Comparison of ENCODE assay signal across 9 mouse cellular contexts in genomic region chr8:69995422-69995775, GRCm38 (mm10). TPM values are rescaled to one million over a fixed set of nuclear protein-coding genes. Genes with fewer than 3 reads are reported as not detected.
DNase-seq lines count a peak whose midpoint lies in the region; ATAC-seq and TF ChIP-seq lines count a peak whose summit lies in the region.
"Had no signal": no experiment of that assay in that cellular context is flagged by ENCODE, and none has a peak within 500 bp of the region (broad histone marks: within the 10 kb centered on the region; RNA-seq: fewer than 3 reads in every experiment).

No protein-coding gene starts in this region.

- no peak for TF ChIP-seq POLR2A in bone marrow, adult 2 months (IDR thresholded peaks at IDR 0.05; ENCODE audit: borderline replicate concordance, control insufficient read depth, low read depth, low read length)

- no peak for TF ChIP-seq CTCF in bone marrow, adult 2 months (IDR thresholded peaks at IDR 0.05; ENCODE audit: control insufficient read depth, insufficient read depth, low read length)

- no peaks in the 10 kb centered on the region for H3K27me3 ChIP-seq in kidney, embryonic 15.5 days
- H3K27me3 ChIP-seq in hindbrain, embryonic 11.5 days (ENCODE audit: control insufficient read depth, insufficient read depth, low read length): no peaks in the 10 kb centered on the region
- H3K27me3 ChIP-seq in midbrain, embryonic 12.5 days: no peaks in the 10 kb centered on the region

- H3K36me3 ChIP-seq in kidney, embryonic 15.5 days: 0 out of 2 replicates have a peak, but pooled peaks cover 6% of the 10 kb centered on the region
- no peaks in the 10 kb centered on the region for H3K36me3 ChIP-seq in hindbrain, embryonic 11.5 days (ENCODE audit: control insufficient read depth, insufficient read depth, low read length)
- no peaks in the 10 kb centered on the region for H3K36me3 ChIP-seq in midbrain, embryonic 12.5 days

- ATAC-seq in kidney, embryonic 15.5 days (replicated peaks; ENCODE audit: low FRiP score): no peak
- ATAC-seq in hindbrain, embryonic 11.5 days (ENCODE audit: low FRiP score): no peak
- no peak for ATAC-seq in midbrain, embryonic 12.5 days (ENCODE audit: low FRiP score, low read depth)
- no peak for ATAC-seq in megakaryocyte progenitor cell, adult 5-6 weeks (replicated peaks; ENCODE audit: poor library complexity)

- no peak for DNase-seq in kidney, postnatal 25 days
- DNase-seq in hindbrain, embryonic 11.5 days (ENCODE audit: low spot score): no peak
- no peak for DNase-seq in MN1 (ENCODE audit: low spot score)
- DNase-seq in urinary bladder, postnatal 14 days (ENCODE audit: low spot score): no peak
- DNase-seq: kidney, postnatal 10 days had no signal

- peak overlapping the region; percentile 90 for H3K9ac ChIP-seq in kidney, embryonic 15.5 days
- H3K9ac ChIP-seq in hindbrain, embryonic 11.5 days (ENCODE audit: low read depth, low read length): peak overlapping the region; percentile 79
- H3K9ac ChIP-seq in midbrain, embryonic 12.5 days (replicated peaks): peak overlapping the region; percentile 79

- no peaks in the 10 kb centered on the region for H3K9me3 ChIP-seq in kidney, embryonic 15.5 days (replicated peaks)
- H3K9me3 ChIP-seq in hindbrain, embryonic 11.5 days (ENCODE audit: control insufficient read depth, low read length): no peaks in the 10 kb centered on the region
- H3K9me3 ChIP-seq in midbrain, embryonic 12.5 days: no peaks in the 10 kb centered on the region

- peak overlapping the region; percentile 98 for H3K4me3 ChIP-seq in kidney, embryonic 15.5 days (replicated peaks)
- H3K4me3 ChIP-seq in bone marrow, adult 2 months (replicated peaks; ENCODE audit: control insufficient read depth, low read depth, low read length): peak overlapping the region; percentile 86
- H3K4me3 ChIP-seq in hindbrain, embryonic 11.5 days (ENCODE audit: low read depth, low read length): peak overlapping the region; percentile 93
- H3K4me3 ChIP-seq in midbrain, embryonic 12.5 days: peak overlapping the region; percentile 74

- under 1% methylated on average over 7 of the region's 7 CpGs for WGBS in kidney, embryonic 15.5 days
- under 1% methylated on average over 7 of the region's 7 CpGs for WGBS in bone marrow, adult 2 months
- WGBS in hindbrain, embryonic 11.5 days: 0% methylated on average over 7 of the region's 7 CpGs
- 0% methylated on average over 7 of the region's 7 CpGs for WGBS in midbrain, embryonic 12.5 days

- H3K4me1 ChIP-seq in kidney, embryonic 15.5 days: peaks cover 31% of the 10 kb centered on the region
- no peaks in the 10 kb centered on the region; the same call in 1 of the 2 replicates for H3K4me1 ChIP-seq in bone marrow, adult 2 months (ENCODE audit: control insufficient read depth, insufficient read depth, low read length)
- H3K4me1 ChIP-seq in hindbrain, embryonic 11.5 days (replicated peaks; ENCODE audit: control insufficient read depth, insufficient read depth, low read length): no peaks in the 10 kb centered on the region
- peaks cover 19% of the 10 kb centered on the region for H3K4me1 ChIP-seq in midbrain, embryonic 12.5 days

- peak overlapping the region; percentile 86 for H3K4me2 ChIP-seq in kidney, embryonic 15.5 days
- peak overlapping the region; percentile 78 for H3K4me2 ChIP-seq in hindbrain, embryonic 11.5 days (replicated peaks; ENCODE audit: low read depth, low read length)
- H3K4me2 ChIP-seq in midbrain, embryonic 12.5 days (replicated peaks): peak overlapping the region; percentile 87

- H3K27ac ChIP-seq in kidney, embryonic 15.5 days: peak overlapping the region; percentile 95
- peak overlapping the region; percentile 98 for H3K27ac ChIP-seq in bone marrow, adult 2 months (ENCODE audit: control insufficient read depth, insufficient read depth, low read depth, low read length, poor library complexity)
- H3K27ac ChIP-seq in hindbrain, embryonic 11.5 days (ENCODE audit: low read depth, low read length): peak overlapping the region; percentile 85
- peak overlapping the region; percentile 91 for H3K27ac ChIP-seq in midbrain, embryonic 12.5 days (replicated peaks)

RNA-seq across cellular contexts. Expression of gene Gatad2a, which starts 0.8 kb away (rescaled TPM):
- 40.0 and 42.2 TPM in 2 replicates for polyA plus RNA-seq in kidney, embryonic 15.5 days (2015; fragmentation: Nextera tagmentation; extraction: Ambion mirVana)
- 22.0 and 34.5 TPM in 2 replicates for polyA plus RNA-seq in bone marrow, adult 2 months (2011; ENCODE audit: insufficient read depth, insufficient read length, low replicate concordance, missing spikeins)
- 48.8 and 62.0 TPM in 2 replicates for polyA plus RNA-seq in hindbrain, embryonic 11.5 days (2014; fragmentation: Nextera tagmentation; extraction: Ambion mirVana)
- 44.3 TPM in 2 replicates for polyA plus RNA-seq in midbrain, embryonic 12.5 days (2016; fragmentation: Nextera tagmentation; extraction: Ambion mirVana)
- total RNA-seq in megakaryocyte progenitor cell, adult 5-6 weeks (2015): 71.4 and 75.1 TPM in 2 replicates
- total RNA-seq in megakaryocyte progenitor cell, adult 5-6 weeks (2017): 54.0 and 68.3 TPM in 2 replicates

RNA-seq across cellular contexts. Expression of gene Mau2, which starts 47.1 kb away (rescaled TPM):
- 51.7 and 55.7 TPM in 2 replicates for polyA plus RNA-seq in kidney, embryonic 15.5 days (2015; fragmentation: Nextera tagmentation; extraction: Ambion mirVana)
- 29.7 and 51.9 TPM in 2 replicates for polyA plus RNA-seq in bone marrow, adult 2 months (2011; ENCODE audit: insufficient read depth, insufficient read length, low replicate concordance, missing spikeins)
- 51.1 and 52.1 TPM in 2 replicates for polyA plus RNA-seq in hindbrain, embryonic 11.5 days (2014; fragmentation: Nextera tagmentation; extraction: Ambion mirVana)
- polyA plus RNA-seq in midbrain, embryonic 12.5 days (2016; fragmentation: Nextera tagmentation; extraction: Ambion mirVana): 76.4 and 77.8 TPM in 2 replicates
- total RNA-seq in megakaryocyte progenitor cell, adult 5-6 weeks (2015): 24.0 and 24.6 TPM in 2 replicates
- total RNA-seq in megakaryocyte progenitor cell, adult 5-6 weeks (2017): 24.0 and 26.7 TPM in 2 replicates

RNA-seq across cellular contexts. Expression of gene Sugp1, which starts 47.2 kb away (rescaled TPM):
- polyA plus RNA-seq in kidney, embryonic 15.5 days (2015; fragmentation: Nextera tagmentation; extraction: Ambion mirVana): 44.1 and 48.7 TPM in 2 replicates
- polyA plus RNA-seq in bone marrow, adult 2 months (2011; ENCODE audit: insufficient read depth, insufficient read length, low replicate concordance, missing spikeins): 19.1 and 26.4 TPM in 2 replicates
- polyA plus RNA-seq in hindbrain, embryonic 11.5 days (2014; fragmentation: Nextera tagmentation; extraction: Ambion mirVana): 34.5 and 35.4 TPM in 2 replicates
- 55.6 and 56.8 TPM in 2 replicates for polyA plus RNA-seq in midbrain, embryonic 12.5 days (2016; fragmentation: Nextera tagmentation; extraction: Ambion mirVana)
- 8.4 and 11.4 TPM in 2 replicates for total RNA-seq in megakaryocyte progenitor cell, adult 5-6 weeks (2015)
- total RNA-seq in megakaryocyte progenitor cell, adult 5-6 weeks (2017): 22.2 and 32.1 TPM in 2 replicates
